Mouse (Mus musculus) adrenal gland, postnatal 14 days (tissue): ENCODE data around the gene Trmt112. TPM values are rescaled to one million over a fixed set of nuclear protein-coding genes. Genes with fewer than 3 reads are reported as not detected.

ENCODE experiments used
- DNase-seq: peaks from one replicate; pipeline ENCODE4 v3.0.0; 2021; ENCODE audit warnings: mixed read lengths
- total RNA-seq: library from RNA; stranded (reverse); gene quantifications from 2 replicates; pipeline ENCODE4 v1.2.3, GENCODE M21; 2021

The Trmt112 gene
- total RNA-seq, 1 experiment from 2014 or later: 79.0 TPM

- no peak for DNase-seq
Measured at GRCm38 (mm10) chr19:6907811-6908540, 1.5 kb upstream of the Trmt112 start.

- no peak for DNase-seq
Measured at GRCm38 (mm10) chr19:6909021-6909420, 477 bp upstream of the Trmt112 start.

- DNase-seq: peak; percentile 77
Measured at GRCm38 (mm10) chr19:6910306-6910705, 808 bp downstream of the Trmt112 start.

- peak; percentile 29 for DNase-seq
Measured at GRCm38 (mm10) chr19:6911101-6912074, 1.9 kb downstream of the Trmt112 start.

DNA sequence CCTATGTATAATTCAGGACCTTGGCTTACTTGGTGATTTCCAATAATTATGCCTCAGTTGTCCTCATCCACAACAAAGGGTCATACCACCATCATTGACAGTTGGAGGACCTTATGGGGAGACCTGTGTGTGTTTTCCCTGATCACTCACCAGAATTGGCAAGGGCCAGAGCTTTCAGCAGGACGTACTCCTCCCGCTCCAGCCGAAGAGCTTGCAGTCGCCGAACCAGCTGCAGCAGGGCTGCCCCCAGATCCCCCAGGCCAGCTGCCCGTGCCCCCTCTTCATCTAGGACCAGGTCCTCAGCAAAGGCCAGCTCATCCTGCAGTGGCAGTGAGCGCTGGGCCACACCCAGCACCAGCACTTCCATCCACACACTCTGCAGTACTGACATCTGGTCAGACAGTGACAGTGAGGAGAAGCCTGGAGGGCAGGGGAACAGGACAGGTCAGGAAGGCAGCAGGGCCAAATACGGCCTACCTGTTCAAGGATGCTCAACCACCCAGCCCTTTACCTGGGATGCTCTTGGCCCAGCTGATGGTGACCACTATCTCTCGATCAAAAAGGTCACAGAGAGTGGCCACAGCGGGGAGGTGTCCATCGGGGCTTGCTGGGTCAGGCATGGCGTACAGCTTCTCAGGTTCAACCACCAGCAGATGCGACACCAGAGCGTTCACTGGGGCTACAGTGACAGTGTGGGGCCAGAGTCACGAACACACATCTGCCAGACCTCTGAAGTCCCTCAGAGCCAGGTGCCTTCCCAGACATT is 2.9 kb downstream of the Trmt112 start:
- peak; percentile 10 for DNase-seq

GRCm38 (mm10) chr19:6913036-6913435 is 3.5 kb downstream of the Trmt112 start:
- peak; percentile 2 for DNase-seq

DNA sequence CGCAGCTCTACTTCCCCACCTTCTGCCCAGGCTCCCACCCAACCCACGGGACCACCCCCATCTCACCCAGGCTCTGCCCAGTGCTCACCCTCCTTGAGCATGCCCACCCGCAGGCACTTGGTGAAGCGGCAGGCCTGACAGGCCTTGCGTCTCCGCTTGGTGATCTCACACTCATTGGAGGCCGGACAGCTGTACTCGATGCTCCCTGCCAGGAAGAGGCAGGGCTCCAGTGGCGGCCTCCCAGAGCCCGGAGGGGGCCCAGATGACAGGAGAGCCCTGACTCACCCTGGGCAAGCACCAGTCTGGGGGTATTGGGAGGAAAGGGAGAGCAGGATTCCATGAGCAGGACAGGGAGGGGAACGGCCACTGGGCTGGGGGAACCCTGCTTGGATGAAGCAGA is 4.5 kb downstream of the Trmt112 start:
- DNase-seq: peak; percentile 61

GRCm38 (mm10) chr19:6914540-6914939 is 5.0 kb downstream of the Trmt112 start:
- DNase-seq: peak; percentile 4

- DNase-seq: no peak
Measured at GRCm38 (mm10) chr19:6915276-6915675, 5.8 kb downstream of the Trmt112 start.

- no peak for DNase-seq
Measured at GRCm38 (mm10) chr19:6916496-6916895, 7.0 kb downstream of the Trmt112 start.

DNA sequence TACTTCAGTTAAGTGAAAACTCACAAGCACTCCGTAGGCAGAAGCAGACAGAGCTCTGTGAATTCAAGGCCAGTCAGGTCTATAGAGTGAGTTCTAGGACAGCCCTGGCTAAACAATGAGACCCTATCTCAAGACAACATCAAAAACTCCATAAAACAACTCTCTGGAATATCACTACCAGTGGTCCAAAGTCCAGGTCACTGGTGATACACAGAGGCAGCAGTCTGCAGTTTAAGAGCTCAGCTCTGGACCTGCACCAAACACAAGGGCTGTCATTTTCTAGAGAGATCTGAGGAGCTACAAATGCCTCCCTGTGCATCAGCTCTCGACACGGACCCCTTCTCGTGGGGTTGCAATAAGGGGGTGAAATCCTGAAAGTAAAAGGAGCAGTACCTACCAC is 8.8 kb downstream of the Trmt112 start:
- DNase-seq: no peak

- no peak for DNase-seq
Measured at GRCm38 (mm10) chr19:6919431-6919830, 9.9 kb downstream of the Trmt112 start.

GRCm38 (mm10) chr19:6919876-6920740 is 10.6 kb downstream of the Trmt112 start:
- DNase-seq: peak; percentile 84

- peak; percentile 67 for DNase-seq
Measured at GRCm38 (mm10) chr19:6920741-6921636, 11.5 kb downstream of the Trmt112 start.

DNA sequence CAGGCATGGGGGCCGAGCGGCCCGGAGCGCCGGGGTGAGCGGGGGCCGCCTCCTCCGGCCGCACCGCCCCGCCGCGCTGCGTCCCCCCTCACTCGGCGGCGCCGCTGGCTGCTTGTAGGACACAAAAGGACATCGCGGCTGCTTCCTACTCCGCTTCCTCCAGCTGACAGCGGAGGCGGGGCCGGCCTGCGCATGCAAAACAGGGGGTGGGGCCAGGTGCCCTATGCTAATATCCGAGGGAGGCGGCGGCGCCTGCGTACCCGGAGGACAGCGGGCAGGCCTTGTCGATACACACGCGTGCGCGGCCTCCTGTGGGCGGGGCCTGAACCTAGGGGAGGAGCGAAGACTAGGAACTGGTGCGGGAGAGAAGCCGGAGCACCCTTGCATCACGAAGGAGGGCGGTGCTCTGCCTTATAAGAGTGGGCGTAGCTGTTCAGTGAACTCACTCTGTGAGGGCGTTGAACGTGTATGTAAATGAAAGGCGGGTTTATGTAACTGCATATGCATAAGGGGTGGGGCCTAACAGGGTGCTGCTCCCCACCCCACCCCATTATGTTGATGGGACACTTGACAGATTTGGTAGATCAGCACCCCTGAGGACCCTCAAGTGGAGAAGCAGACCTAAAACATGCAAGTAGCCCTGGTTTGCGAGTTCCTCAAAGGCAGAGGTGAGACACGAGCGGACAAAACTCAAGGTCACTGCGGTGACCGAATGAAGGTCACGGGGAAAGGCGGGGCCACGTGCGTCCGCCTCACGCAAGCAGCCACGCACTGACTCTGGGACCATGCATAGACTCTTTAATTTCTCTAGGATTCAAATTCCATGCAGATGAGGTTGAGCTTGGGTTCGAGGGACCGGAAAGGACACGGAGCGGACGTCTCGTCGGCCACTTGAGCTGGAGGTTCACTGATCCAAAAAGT is 12.4 kb downstream of the Trmt112 start, which contains the start of gene Esrra:
Esrra (minus strand) TSS at position 167 of the 921 bp plus-strand sequence.
- peak; percentile 100 for DNase-seq

GRCm38 (mm10) chr19:6922901-6923735 is 13.6 kb downstream of the Trmt112 start:
- no peak for DNase-seq

- peak; percentile 93 for DNase-seq
Measured at GRCm38 (mm10) chr19:6924461-6925306, 15.2 kb downstream of the Trmt112 start.
